Mouse (Mus musculus) kidney, postnatal 10 days (tissue): ENCODE data around the gene Trrap.
"Not testable (repeated sequence)": the region's sequence is repeated elsewhere in the genome, so short reads cannot be mapped to it uniquely, and the experiment has no call there.

Source experiments
- DNase-seq: peaks from one replicate; pipeline ENCODE4 v3.0.0; 2021; ENCODE audit warnings: mixed read lengths

Trrap gene

DNA sequence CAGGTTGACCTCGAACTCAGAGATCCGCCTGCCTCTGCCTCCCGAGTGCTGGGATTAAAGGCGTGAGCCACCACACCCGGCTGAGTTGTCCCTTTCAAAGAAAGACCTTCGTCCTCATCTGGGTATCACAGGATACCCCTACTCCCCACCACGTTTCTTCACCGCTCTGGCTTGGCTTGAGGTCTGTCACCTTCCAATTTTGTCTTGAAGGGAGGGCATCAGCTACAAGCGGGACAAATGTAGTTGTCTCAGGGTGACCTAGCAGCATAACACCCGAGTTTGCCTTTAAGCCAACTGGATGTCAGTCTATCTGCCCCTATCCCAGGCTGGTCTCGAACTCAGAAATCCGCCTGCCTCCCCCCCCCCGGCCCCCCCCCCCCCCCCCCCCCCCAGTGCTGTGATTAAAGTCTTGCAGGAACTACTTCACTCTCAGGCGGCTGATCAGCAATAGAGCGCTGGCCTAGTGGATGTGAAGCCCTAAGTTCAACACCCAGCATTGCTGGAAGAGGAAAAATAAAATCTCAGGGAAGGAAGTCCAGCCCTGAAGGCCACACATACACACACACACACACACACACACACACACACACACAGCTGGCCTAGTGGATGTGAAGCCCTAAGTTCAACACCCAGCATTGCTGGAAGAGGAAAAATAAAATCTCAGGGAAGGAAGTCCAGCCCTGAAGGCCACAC, at the start of gene Trrap:
TSS of gene Trrap (plus strand) at position 627 of the 693 bp plus-strand sequence.
- DNase-seq = not testable (repeated sequence)

GRCm38 (mm10) chr5:144719781-144720180, 47.8 kb upstream of the Trrap start:
- DNase-seq = no peak

DNA sequence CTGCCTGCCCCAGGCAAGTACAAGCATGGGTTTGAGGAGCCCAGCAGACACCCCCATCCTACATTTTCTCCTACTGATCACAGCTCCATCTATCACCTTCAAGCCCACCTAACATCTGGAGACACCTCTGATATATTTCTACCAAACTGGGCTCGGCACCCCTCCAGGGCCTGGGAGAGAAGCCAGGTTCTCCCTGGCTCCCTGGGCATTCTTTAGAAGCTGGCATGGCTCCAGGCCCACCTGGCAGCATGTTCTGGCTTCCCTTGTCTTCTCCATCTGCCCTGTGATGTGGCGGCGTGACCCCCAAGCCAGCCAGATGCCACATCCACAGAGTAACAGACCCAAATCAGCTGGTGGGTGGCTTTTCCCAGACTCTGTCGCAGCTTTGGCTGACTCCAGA, 47.3 kb upstream of the Trrap start:
- DNase-seq = no peak

DNA sequence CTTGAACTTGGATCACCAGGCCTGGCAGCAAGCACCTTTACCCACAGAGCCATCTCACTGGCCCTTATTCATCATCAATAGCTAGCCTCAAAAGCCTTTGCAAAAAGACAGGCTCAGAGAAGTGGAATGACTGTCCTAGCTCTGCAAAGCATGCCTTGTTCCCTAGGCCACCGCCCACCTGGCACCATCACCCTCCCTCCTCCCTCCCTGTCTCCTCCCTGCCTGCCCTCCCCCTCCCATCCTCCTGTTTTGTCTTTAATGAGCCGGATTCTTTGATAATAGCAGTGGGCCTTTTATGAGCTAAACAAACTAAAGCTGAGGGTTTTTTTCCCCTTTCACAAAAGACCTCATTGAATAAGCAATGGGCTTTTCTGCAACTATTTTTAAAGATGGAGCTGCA, 42.6 kb upstream of the Trrap start:
- DNase-seq = no peak

GRCm38 (mm10) chr5:144725554-144725953, 42.0 kb upstream of the Trrap start:
- DNase-seq = no peak

- peak; percentile 86 for DNase-seq
These were observed 40.4 kb upstream of the Trrap start for GRCm38 (mm10) chr5:144727119-144727518.

DNA sequence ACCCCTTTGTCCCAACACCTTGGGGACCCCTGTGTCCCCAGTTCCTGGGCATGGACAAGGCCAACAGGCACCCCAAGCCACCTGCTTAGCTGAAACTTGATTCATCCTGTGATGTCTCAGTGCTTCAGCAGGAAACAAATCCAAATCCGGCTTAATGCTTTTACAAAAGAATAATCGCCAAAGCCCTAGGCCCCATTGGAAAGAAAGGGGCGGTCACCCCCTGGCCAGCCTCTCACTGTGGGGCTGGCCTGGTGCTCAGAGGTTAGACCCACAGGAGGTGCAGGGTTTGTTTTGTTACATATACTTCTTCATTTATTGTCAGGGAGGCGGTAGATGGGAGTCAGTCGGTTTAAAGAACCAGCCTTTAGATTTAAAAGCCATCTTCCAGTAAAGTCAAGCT, 39.3 kb upstream of the Trrap start:
- DNase-seq = no peak

- no peak for DNase-seq
These were observed 38.3 kb upstream of the Trrap start for GRCm38 (mm10) chr5:144729216-144729615.

DNA sequence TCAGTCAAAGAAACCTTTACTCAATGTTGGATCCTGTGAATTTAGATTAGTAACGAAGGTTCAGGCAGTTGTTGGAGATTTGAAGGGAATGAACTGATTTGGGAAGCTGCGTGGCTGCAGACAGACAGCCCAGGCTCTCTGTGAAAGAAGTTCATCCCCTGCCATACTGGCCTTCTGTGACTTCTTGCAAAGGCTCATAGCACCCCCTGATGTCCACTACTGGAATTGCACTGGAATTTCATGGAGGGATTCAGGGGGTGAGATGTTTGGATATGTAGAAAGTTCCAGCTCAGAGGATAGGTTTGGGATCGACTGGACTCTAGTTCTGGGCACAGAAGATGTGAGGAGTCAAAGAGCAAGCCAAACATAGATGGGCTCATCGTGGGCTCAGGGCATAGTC, 33.6 kb upstream of the Trrap start:
- DNase-seq = peak; percentile 74

DNA sequence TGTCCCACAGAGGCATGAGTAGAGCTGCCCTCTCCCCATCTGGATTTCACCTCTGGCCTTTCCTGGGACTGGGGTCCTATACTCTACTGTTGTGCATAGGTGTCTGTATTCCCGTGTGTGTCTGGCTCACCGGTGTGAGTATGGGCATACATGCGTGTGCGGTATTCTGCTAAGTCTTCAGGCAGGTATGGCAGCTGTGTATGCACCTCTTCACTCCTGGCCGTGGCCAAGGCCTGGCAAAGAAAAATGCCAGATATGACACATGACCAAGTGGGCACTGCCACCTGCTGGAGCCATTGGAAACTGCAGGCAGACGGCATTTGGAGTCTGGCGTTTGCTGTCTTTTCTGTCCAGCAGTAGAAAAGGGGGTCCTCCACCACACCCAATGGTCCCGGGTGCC, 32.6 kb upstream of the Trrap start:
- DNase-seq = peak; percentile 81

GRCm38 (mm10) chr5:144737101-144737500, 30.4 kb upstream of the Trrap start:
- no peak for DNase-seq

DNA sequence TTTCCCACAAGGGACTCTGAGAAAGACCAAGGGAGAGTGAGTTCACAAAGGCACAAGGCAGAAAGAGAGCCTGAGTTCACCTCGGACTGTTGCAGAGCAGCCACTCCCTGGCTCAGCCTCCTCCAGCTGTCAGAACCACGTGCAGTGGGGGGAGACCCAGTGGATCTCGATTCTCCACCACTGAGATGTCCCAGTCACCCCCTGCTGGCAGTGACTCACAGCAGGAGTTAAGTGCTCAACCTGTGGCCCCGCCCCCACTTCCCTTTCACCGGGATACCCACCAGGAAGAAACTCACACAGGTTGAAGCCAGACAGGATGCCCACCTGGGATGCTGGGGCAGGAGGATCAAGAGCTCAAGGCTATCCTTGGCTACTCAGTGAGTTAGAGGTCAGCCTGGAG, 15.1 kb upstream of the Trrap start:
- DNase-seq = peak; percentile 32

GRCm38 (mm10) chr5:144753041-144753440, 14.5 kb upstream of the Trrap start:
- DNase-seq = peak; percentile 65

DNA sequence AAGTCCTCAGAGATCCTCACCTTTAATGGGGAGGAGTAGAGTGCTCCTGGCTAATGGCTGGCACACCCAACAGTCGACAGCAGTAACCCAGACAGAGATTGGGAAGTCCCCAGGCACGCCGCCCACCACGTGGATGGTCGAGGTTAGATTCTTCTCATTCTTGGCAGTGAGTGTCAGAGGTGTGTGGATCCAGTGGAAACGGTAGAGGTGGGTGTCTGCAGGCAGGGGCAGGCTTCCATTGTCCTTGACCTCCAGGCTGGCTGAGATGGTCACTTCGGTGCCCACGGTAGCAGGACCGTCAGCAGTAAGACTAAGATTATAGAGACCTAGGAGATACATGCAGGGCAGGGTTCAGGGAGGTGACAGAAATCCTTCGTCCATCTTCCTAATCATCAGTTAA, 12.3 kb upstream of the Trrap start:
- no peak for DNase-seq

- DNase-seq = no peak
These were observed 10.1 kb upstream of the Trrap start for GRCm38 (mm10) chr5:144757402-144757801.

- DNase-seq = no peak
These were observed 9.1 kb upstream of the Trrap start for GRCm38 (mm10) chr5:144758422-144758821.

DNA sequence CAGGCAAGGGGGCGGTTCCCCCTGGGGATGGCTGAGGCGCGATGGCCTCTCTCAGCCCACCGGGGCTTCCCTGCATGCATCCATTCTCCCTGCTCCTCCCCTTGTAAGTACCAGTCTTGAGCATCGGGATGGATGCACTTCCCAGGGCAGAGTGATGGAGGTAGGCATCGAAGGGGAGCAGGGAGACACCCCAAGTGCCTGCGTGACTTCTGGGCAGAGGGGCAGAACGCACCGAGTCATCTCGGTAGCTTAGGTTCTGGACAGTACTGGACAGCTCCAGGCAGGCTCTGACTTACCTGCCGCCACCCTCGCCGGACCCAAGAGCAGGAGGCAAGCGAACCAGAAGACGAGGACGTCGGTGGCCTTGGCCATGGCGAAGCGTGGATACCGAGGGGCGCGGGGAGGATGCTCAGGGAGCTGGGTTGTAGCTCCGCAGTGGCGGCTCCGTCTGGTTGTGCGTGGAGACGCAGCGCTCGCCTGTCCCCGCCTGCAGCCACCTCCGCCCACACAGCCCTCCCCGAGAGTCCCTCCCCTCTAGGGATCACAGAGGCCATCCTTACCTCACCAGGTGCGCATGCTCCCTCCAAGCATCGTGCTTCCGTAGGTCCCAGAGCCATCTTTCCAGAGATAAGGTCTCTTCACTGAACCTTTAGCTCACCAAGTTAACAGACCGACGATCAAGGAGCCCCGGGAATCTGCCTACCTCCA, 6.2 kb upstream of the Trrap start, which contains the start of gene Tmem130:
TSS of gene Tmem130 (minus strand) at position 658 of the 708 bp plus-strand sequence.
- peak; percentile 25 for DNase-seq

DNA sequence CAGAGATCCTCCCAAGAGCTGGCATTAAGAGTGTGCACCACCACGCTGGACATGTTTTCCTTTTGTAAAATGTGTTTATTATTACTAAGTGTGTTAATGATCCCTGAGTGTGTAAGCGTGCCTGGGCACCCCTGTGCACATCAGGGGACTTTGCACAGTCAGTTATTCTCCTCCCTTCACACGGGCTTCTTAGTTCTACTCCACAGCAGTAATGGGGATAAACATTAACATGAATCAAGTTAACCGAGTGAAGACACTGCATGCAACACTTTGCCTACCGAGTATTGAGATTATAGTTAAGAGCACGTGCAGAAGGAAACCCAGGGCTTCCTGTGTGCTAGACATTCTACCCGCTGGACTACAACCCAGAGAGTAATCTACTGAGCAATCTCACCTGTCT, 1.5 kb upstream of the Trrap start:
- DNase-seq = no peak

- no peak for DNase-seq
These were observed 886 bp upstream of the Trrap start for GRCm38 (mm10) chr5:144766646-144767045.

DNA sequence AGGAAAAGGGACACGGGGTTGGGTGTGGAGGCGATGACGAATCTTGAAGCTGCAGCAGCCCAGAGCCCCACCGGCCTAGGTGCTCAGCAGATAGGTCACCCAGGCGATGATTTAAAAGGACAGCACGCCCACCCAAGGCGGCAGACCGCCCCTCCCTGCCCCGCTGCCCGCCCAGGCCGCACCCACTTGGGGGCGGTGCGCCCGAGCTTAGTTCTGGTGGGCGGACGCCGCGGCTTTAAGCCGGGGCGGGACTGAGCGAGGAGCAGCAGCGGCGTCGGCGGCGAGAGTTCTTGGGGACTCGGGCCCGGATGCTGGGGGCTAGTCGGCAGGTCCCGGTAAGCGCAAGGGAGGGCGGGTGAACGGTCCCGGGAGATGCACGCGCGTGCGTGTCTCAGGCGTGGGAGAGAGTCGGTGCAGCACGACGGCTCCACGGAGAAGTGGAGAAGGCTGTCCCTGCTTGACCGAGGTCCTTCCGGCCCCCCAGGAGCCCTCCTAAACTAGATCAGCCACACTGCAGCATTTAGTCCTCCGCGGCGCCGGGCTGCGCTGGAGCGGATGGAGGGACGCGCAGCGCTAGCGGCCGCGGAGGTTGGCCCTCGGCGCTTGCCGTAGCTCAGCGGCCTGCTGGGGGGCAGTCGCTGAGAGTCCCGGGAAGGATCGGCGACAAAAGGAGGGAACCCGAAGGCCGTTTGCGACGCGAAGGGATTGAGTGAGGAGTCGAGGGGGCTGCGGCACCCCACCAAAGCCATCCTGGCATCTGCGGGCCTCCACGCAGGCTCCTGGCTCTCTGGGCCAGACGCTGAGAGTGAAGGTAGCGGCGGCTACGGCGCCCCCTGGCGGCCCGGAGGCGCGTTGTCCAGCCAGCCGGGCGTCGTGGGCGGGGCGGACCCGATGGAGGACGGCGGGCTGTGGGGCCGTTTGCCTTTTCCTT, 644 bp downstream of the Trrap start:
- DNase-seq = peak; percentile 94

- no peak for DNase-seq
These were observed 1.5 kb downstream of the Trrap start for GRCm38 (mm10) chr5:144769067-144769482.

DNA sequence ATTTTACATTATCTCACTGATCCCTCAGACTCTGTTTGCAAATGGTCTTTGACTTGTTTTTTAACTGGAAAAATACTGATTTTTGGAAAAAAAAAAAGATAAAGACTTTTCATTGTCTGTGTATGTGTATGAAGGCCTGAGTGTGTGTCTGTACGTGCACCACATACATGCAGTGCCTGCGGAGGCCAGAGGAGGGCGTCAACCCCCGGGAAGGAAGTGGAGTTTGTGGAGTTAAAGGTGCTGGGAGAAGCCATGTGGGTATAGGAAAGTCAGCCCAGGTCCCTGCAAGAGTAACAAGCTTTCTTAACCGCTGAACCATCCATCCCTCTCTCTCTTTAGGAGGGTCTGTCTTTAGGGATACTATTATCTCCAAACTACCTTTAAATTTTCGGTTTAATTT, 5.7 kb downstream of the Trrap start:
- no peak for DNase-seq

GRCm38 (mm10) chr5:144780654-144781053, 13.1 kb downstream of the Trrap start:
- DNase-seq = no peak
